Mouse (Mus musculus) lung, embryonic 15.5 days (tissue): ENCODE results near the gene Fzd5. TPM values are rescaled to one million over a fixed set of nuclear protein-coding genes. Genes with fewer than 3 reads are reported as not detected.

ENCODE experiments used
- ATAC-seq: fragments of 200-750 bp; cut with Nextera tagmentation; 2 replicates; pipeline ENCODE4 v1.8.0; 2017; ENCODE audit warnings: moderate number of reproducible peaks, borderline replicate concordance; ENCODE audit not compliant: low FRiP score, low TSS enrichment; ENCODE audit errors: extremely low read depth
- H3K27ac ChIP-seq: fragments of 300-500 bp; sonication (generic); 2 replicates; pipeline ENCODE4 v1.5.1; 2015; ENCODE audit warnings: moderate library complexity, mild to moderate bottlenecking, inconsistent platforms
- H3K27me3 ChIP-seq: fragments of 300-500 bp; sonication (generic); 2 replicates; pipeline ENCODE4 v1.6.1; 2015; ENCODE audit warnings: inconsistent platforms
- H3K36me3 ChIP-seq: fragments of 300-500 bp; sonication (generic); 2 replicates; pipeline ENCODE4 v1.6.1; 2015; ENCODE audit warnings: inconsistent platforms
- H3K4me1 ChIP-seq: fragments of 300-500 bp; sonication (generic); 2 replicates; pipeline ENCODE4 v1.6.1; 2015; ENCODE audit warnings: inconsistent platforms
- H3K4me2 ChIP-seq: fragments of 300-500 bp; sonication (generic); 2 replicates; pipeline ENCODE4 v1.6.1; 2015; ENCODE audit warnings: inconsistent platforms, mild to moderate bottlenecking, moderate library complexity
- H3K4me3 ChIP-seq: fragments of 300-500 bp; sonication (generic); 2 replicates; pipeline ENCODE4 v1.5.1; 2015; ENCODE audit warnings: mild to moderate bottlenecking, inconsistent platforms
- H3K9ac ChIP-seq: fragments of 300-500 bp; sonication (generic); 2 replicates; pipeline ENCODE4 v1.6.1; 2015; ENCODE audit warnings: inconsistent platforms
- H3K9me3 ChIP-seq: fragments of 300-500 bp; sonication (generic); 2 replicates; pipeline ENCODE4 v1.6.1; 2016; ENCODE audit warnings: inconsistent platforms
- WGBS: fragments of 180-500 bp; shearing (Covaris S2); methylation state at CpG from one replicate; pipeline ENCODE4 v1.1.7; 2015; 5-methylcytosine and 5-hydroxymethylcytosine counted together
- polyA plus RNA-seq: library from polyadenylated mRNA; unstranded; fragments of >200 nt; fragmentation: Nextera tagmentation; extraction: Ambion mirVana; gene quantifications from 2 replicates; pipeline ENCODE4 v1.2.1, GENCODE M21; 2015

Fzd5 gene
- polyA plus RNA-seq, 1 experiment from 2014 or later: 3.1 TPM

DNA sequence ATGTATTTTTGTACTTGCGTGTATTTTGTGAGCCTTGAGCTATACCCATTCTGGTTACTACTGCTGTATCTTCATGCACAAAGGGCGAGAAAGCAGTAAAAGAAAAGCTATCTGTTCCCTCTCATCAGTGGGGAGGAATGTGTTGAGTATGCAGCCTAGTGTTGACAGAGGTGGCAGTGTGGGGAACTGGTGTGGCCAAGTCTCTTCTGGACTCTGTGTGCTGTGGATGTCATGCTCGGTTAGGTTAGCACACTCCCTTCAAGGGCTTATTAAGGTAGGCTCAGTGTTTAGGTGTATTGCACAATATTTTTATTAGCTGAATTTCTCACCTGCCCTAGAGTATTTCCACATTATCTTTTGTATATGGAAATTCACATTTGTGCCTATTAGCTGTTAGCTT, 35.8 kb downstream of the Fzd5 start:
- Histone ChIP-seq H3K4me3 (no peak overlapping the region), H3K4me2 (no peak overlapping the region), H3K27ac (no peak overlapping the region), H3K9ac (no peak overlapping the region), H3K4me1 (no peaks in the 10 kb centered on the region), H3K36me3 (0 out of 2 replicates have a peak, but pooled peaks cover 3% of the 10 kb centered on the region), H3K27me3 (no peaks in the 10 kb centered on the region), H3K9me3 (no peaks in the 10 kb centered on the region)
- 73% methylated on average over 3 of the region's 3 CpGs for WGBS
- ATAC-seq: no peak

DNA sequence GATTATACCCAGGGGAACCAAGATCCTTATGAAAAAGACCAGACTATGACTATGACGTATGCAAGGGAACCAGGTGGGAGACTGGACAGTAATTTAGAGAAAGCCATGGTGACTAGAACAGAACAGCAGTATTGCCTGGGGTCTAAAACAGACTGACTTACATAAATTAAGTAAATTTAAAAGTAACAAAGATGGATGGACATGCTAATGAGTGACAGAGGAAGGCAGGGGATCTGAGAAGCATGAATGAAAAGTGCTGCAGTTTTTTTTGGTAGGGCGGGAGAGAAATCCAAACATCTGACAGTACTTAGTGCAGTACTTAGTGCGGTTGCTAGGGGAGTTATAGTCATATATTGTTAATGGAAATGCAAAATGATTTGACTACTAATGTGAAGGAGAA, 42.4 kb downstream of the Fzd5 start:
- H3K36me3 ChIP-seq: no peaks in the 10 kb centered on the region
- no peak overlapping the region for H3K27ac ChIP-seq
- WGBS: 81% methylated on average over 3 of the region's 3 CpGs
- H3K4me2 ChIP-seq: no peak overlapping the region
- H3K9me3 ChIP-seq: no peaks in the 10 kb centered on the region
- no peak overlapping the region for H3K4me3 ChIP-seq
- H3K9ac ChIP-seq: no peak overlapping the region
- H3K4me1 ChIP-seq: peaks cover 13% of the 10 kb centered on the region
- no peaks in the 10 kb centered on the region for H3K27me3 ChIP-seq
- ATAC-seq: no peak

DNA sequence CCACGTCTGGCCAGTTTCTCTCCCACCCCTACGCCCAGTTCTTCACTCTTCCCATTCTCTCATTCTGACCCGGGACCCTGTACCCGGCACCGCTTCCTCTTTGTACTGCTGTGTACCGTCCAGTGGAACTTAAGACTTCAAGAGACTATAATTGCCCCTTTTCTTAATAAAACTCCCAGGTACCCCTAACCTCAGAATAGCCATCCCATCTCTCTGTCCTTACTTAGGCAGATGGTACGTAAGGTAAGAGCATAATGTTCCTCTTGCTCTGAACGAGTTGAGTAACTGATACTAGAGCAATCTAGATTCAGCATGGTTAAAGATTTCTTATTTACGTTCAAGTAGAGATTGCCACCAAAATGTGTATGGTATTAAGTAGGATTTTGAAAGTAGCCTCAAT, 46.0 kb downstream of the Fzd5 start:
- Histone ChIP-seq H3K4me1 (peaks cover 20% of the 10 kb centered on the region), H3K9me3 (no peaks in the 10 kb centered on the region), H3K36me3 (no peaks in the 10 kb centered on the region), H3K27ac (no peak overlapping the region), H3K27me3 (no peaks in the 10 kb centered on the region), H3K4me3 (peak overlapping the region; percentile 97), H3K9ac (peak overlapping the region; percentile 87), H3K4me2 (peak overlapping the region; percentile 85)
- 3% methylated on average over 9 of the region's 9 CpGs for WGBS
- no peak for ATAC-seq

DNA sequence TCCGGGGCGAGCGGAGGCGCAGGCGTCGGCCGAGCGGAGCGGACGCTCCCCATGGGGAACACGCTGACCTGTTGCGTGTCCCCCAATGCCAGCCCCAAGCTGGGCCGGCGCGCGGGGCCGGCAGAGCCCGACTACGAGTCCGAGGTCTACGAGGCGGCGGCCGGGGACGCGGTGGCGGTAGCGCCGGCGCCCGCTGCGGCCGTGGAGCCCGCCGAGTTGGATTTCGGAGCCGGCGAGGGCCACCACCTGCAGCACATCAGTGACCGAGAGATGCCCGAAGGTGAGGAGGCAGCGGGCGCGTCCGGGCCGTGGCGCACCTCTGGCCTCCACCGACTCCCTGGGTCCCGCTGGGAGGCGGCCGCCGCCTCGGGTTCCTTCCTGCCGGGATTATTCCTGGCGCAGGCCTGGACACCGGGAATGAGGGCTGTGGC, 46.4 kb downstream of the Fzd5 start:
- Histone ChIP-seq H3K36me3 (no peaks in the 10 kb centered on the region), H3K27ac (peak overlapping the region; percentile 73), H3K27me3 (no peaks in the 10 kb centered on the region), H3K4me1 (peaks cover 20% of the 10 kb centered on the region), H3K4me2 (peak overlapping the region; percentile 85), H3K9ac (peak overlapping the region; percentile 87), H3K9me3 (no peaks in the 10 kb centered on the region), H3K4me3 (peak overlapping the region; percentile 97)
- peak; percentile 13 for ATAC-seq
- WGBS: under 1% methylated on average over 46 of the region's 55 CpGs

DNA sequence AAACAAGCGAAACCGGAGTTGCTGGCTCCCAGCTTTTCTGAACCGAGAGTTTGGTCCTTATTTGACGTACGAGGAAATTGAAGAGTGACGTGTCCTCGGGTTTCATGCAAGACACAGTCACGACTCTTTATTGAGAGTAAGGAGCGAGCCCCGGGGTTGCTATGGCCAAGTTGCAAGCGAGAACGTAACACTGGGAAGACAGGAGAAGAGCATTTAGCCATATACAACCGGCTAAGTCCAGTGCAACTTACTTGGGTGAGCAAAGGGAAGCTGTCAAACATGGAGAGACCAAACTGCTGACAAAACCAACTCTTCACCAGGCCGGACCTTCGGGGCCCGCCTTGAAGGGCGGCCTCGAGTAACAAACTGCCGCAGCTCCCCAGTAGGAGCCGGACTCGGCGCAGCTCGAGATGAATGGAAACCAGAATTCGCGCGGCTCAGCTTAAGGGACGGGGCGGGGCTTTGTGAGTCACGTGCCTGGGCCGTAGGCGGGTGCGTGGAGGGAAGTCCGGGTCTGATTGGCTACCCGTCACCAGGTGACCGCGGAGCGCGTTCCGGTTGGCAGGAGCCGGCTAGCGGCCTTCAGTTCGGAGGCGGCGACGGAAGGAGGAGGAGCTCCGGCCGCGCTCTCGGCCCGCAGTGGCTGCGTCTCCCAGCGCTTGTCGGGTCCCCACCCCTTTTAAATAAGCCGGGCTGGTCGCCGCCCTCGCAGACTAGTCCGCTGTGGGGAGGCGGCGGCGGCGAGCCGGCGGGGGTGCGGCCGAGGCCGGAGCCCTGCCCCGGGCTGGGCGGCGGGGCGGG, 47.1 kb downstream of the Fzd5 start, which contains the start of gene Ccnyl1:
Gene Ccnyl1, plus strand, starts transcription at position 243 of the 801 bp plus-strand sequence.
- Histone ChIP-seq H3K4me3 (peak within 1 kb of the TSS; percentile 97), H3K27ac (peak within 1 kb of the TSS; percentile 73), H3K4me1 (peaks cover 20% of the 10 kb centered on the region), H3K4me2 (peak within 1 kb of the TSS; percentile 85), H3K27me3 (no peaks in the 10 kb centered on the region), H3K9me3 (no peaks in the 10 kb centered on the region), H3K36me3 (no peaks in the 10 kb centered on the region), H3K9ac (peak within 1 kb of the TSS; percentile 87)
- ATAC-seq: peak; percentile 99
- WGBS: under 1% methylated on average over 53 of the region's 71 CpGs

DNA sequence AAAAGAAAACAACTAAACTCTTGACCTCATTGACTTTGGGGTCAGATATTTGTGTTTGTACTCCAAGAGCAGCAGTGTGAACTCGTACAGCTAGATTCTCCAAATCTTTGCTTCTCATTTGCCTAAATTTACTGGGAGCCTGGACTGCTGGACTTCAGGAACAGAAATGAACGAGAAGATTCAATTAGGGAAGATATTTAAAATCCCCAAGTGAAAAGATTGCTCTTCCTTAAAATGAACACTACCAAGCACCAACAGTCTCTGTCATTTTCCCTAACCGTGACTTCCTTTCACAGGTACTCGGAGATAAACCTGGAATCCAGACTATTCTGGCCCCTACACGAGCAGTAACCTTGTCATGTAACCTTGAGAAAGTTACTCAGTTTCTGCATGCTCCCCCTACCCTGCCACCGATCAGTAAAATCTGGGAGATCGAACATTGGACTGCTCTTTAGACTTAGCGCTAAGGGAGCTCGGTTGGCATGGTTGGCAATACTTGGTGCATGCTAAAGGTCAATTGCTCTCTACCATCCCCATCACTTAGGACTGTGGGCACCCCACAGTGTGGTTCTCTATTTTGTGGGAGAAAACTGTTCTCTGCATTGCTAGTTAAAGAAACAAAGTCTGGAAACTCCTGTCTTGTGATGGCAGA, 47.9 kb downstream of the Fzd5 start:
- no peak for ATAC-seq
- Histone ChIP-seq H3K4me3 (peak overlapping the region; percentile 97), H3K4me1 (peaks cover 20% of the 10 kb centered on the region), H3K9me3 (no peaks in the 10 kb centered on the region), H3K27ac (no peak overlapping the region), H3K4me2 (peak overlapping the region; percentile 78), H3K9ac (peak overlapping the region; percentile 61), H3K27me3 (no peaks in the 10 kb centered on the region), H3K36me3 (no peaks in the 10 kb centered on the region)
- 17% methylated on average over 9 of the region's 9 CpGs for whole genome bisulfite sequencing

DNA sequence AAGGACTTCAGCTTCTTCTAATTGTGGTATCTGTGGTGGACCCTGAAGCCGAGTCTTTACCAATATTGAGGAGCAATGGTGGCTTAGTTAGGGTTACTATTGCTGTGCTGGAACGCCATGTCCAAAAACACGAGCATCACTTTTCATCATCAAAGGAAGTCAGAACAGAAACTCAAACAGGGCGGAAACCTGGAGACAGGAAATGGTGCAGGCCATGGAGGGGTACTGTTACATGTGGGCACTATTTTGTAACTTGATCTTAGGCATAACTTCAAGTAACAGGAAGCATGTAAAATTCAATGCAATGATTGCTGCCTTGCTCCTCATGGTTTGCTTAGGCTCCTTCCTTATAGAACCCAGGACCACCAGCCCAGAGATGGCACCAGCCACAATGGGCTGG, 49.5 kb downstream of the Fzd5 start:
- Histone ChIP-seq H3K9ac (no peak overlapping the region), H3K36me3 (no peaks in the 10 kb centered on the region), H3K4me2 (no peak overlapping the region), H3K27ac (no peak overlapping the region), H3K4me3 (no peak overlapping the region), H3K9me3 (no peaks in the 10 kb centered on the region), H3K4me1 (peaks cover 20% of the 10 kb centered on the region), H3K27me3 (no peaks in the 10 kb centered on the region)
- no peak for ATAC-seq
- 75% methylated on average over 4 of the region's 4 CpGs for WGBS

DNA sequence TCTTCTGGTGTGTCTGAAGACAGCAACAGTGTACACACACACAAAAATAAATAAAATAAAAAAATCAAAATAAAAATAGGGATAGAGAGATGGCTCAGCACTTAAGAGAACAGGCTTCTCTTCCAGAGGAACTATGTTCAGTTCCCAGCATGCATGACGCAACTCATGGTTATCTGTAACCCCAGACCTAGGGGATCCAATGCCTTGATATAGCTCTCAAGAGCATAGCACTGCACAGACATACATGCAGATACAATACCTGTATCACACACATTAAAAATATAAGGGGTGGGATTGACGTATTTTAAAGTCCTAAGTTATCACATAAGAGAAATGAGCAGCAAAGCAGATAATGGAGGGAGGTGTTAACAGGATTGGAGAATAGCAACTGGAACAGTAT, 53.1 kb downstream of the Fzd5 start:
- H3K9me3 ChIP-seq: no peaks in the 10 kb centered on the region
- no peak for ATAC-seq
- H3K27ac ChIP-seq: no peak overlapping the region
- peaks cover 2% of the 10 kb centered on the region; the same call in 1 of the 2 replicates for H3K4me1 ChIP-seq
- H3K27me3 ChIP-seq: no peaks in the 10 kb centered on the region
- WGBS: 91% methylated on average over 2 of the region's 2 CpGs
- no peak overlapping the region for H3K4me2 ChIP-seq
- H3K4me3 ChIP-seq: no peak overlapping the region
- H3K36me3 ChIP-seq: no peaks in the 10 kb centered on the region
- H3K9ac ChIP-seq: no peak overlapping the region

DNA sequence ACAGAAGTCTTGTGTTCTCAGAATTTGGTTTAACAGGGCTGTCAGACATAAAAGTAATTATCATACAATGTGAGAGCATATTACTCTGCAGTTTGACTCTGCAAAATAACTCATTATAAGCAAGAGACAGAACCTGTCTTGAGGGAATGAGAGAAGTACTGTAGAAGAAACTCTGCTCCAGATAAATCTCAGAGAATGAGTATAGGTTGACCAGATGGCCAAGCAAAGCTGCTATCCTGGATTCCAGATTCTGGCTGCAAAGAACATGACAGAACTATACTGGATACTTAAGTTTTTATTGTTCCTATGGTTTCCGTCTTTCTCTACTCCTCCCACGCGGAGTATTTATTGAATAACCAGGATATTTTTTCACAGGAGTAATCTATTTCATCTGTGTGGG, 54.5 kb downstream of the Fzd5 start:
- WGBS: 93% methylated on average over 3 of the region's 3 CpGs
- H3K4me2 ChIP-seq: no peak overlapping the region

DNA sequence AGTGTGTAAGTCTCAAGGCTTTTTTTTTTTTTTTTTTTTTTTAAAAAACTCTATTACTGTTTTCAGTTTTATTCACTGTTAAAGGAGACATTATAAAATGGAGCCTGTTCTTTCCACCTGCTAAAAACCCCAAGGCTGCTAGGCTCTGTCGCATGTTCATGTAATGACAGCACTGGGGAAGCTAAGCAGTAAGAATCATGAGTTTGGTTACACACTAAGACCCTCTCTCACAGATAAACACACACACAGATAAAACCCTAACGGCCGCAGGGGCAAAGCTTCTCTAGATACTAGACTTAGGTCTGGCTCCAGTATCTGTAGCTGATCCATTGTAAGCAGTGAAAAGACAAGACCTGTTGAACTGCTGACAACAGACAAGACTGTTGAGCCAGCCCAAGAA, 56.1 kb downstream of the Fzd5 start:
- WGBS: 88% methylated on average over 3 of the region's 3 CpGs

More for the DNA sequence above, 54.5 kb downstream of the Fzd5 start:
- no peaks in the 10 kb centered on the region for H3K27me3 ChIP-seq
- no peaks in the 10 kb centered on the region for H3K9me3 ChIP-seq
- no peak for ATAC-seq
- H3K36me3 ChIP-seq: no peaks in the 10 kb centered on the region
- H3K4me1 ChIP-seq: no peaks in the 10 kb centered on the region
- no peak overlapping the region for H3K4me3 ChIP-seq
- no peak overlapping the region for H3K9ac ChIP-seq
- H3K27ac ChIP-seq: no peak overlapping the region

More for the DNA sequence above, 56.1 kb downstream of the Fzd5 start:
- Histone ChIP-seq H3K4me1 (no peaks in the 10 kb centered on the region), H3K4me2 (no peak overlapping the region), H3K27ac (no peak overlapping the region), H3K9ac (no peak overlapping the region), H3K36me3 (no peaks in the 10 kb centered on the region), H3K27me3 (no peaks in the 10 kb centered on the region), H3K9me3 (no peaks in the 10 kb centered on the region), H3K4me3 (no peak overlapping the region)
- no peak for ATAC-seq
